Comparison of ENCODE assay signal across 21 mouse cellular contexts in the genomic region with DNA sequence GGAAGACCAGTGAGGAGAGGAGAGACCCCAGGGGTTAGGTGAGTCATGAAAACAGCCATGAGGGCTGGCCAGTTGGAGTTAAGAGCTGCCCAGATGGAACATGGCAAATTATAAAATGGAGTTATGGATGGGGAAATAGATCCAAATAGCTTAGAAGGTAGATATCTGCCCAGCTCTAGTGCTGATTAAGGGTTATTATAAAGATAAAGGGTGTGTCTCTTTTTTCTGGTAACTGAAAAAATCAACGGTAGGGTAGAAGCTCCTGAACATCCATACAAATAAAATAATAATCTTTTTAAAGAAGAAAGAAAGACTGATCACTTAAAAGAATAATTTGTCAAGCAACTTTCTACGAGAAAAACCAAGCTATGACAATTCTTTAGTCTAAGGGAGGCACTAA. TPM values are rescaled to one million over a fixed set of nuclear protein-coding genes. Genes with fewer than 3 reads are reported as not detected.
DNase-seq lines count a peak whose midpoint lies in the region; ATAC-seq and TF ChIP-seq lines count a peak whose summit lies in the region.
"Had no signal": no experiment of that assay in that cellular context is flagged by ENCODE, and none has a peak within 500 bp of the region (broad histone marks: within the 10 kb centered on the region; RNA-seq: fewer than 3 reads in every experiment).

No protein-coding gene starts in this region.

- H3K27me3 ChIP-seq in heart, embryonic 13.5 days (replicated peaks): no peaks in the 10 kb centered on the region
- no peaks in the 10 kb centered on the region for H3K27me3 ChIP-seq in heart, adult 2 months (ENCODE audit: control insufficient read depth, insufficient read depth, low read length)
- H3K27me3 ChIP-seq in midbrain, embryonic 13.5 days: no peaks in the 10 kb centered on the region
- no peaks in the 10 kb centered on the region for H3K27me3 ChIP-seq in midbrain, embryonic 10.5 days (ENCODE audit: low read depth, poor library complexity, severe bottlenecking)
- no peaks in the 10 kb centered on the region for H3K27me3 ChIP-seq in liver, embryonic 12.5 days (replicated peaks)
- no peaks in the 10 kb centered on the region for H3K27me3 ChIP-seq in neural tube, embryonic 15.5 days (replicated peaks)
- H3K27me3 ChIP-seq: CH12.LX; limb, embryonic 13.5 days; lung, embryonic 15.5 days had no signal

- no peak for TF ChIP-seq POLR2A in heart, adult 2 months (IDR thresholded peaks at IDR 0.05; ENCODE audit: insufficient read depth, low read depth, low read length)

- no peak overlapping the region for H3K9ac ChIP-seq in heart, embryonic 13.5 days
- no peak overlapping the region for H3K9ac ChIP-seq in heart, adult 2 months (ENCODE audit: low read depth, low read length)
- H3K9ac ChIP-seq in midbrain, embryonic 13.5 days (replicated peaks): no peak overlapping the region
- peak overlapping the region; percentile 54 for H3K9ac ChIP-seq in liver, embryonic 12.5 days
- no peak overlapping the region for H3K9ac ChIP-seq in neural tube, embryonic 15.5 days (replicated peaks)
- H3K9ac ChIP-seq: forebrain, embryonic 15.5 days; limb, embryonic 13.5 days; lung, embryonic 15.5 days had no signal

- no peak for DNase-seq in heart, adult 2 months
- DNase-seq in midbrain, embryonic 10.5 days (ENCODE audit: low spot score): no peak
- no peak for DNase-seq in cerebellum, postnatal 14 days
- DNase-seq: cerebellum, adult 18-20 months; gastrocnemius, postnatal 36 days; heart, postnatal 14 days; kidney, adult 11 months; lung, postnatal 4 days; thymus, postnatal 25 days had no signal

- no peak for TF ChIP-seq EP300 in heart, adult 2 months (IDR thresholded peaks at IDR 0.05; ENCODE audit: insufficient read depth, low read depth, low read length)

- ATAC-seq in heart, embryonic 13.5 days (ENCODE audit: extremely low read depth, insufficient number of reproducible peaks, low FRiP score, low TSS enrichment): no peak
- no peak for ATAC-seq in midbrain, embryonic 13.5 days
- ATAC-seq in liver, embryonic 12.5 days: no peak
- no peak for ATAC-seq in neural tube, embryonic 15.5 days (ENCODE audit: low FRiP score)

- H3K4me3 ChIP-seq in heart, embryonic 13.5 days: no peak overlapping the region
- H3K4me3 ChIP-seq in heart, adult 2 months: no peak overlapping the region
- no peak overlapping the region for H3K4me3 ChIP-seq in midbrain, embryonic 13.5 days (replicated peaks)
- no peak overlapping the region for H3K4me3 ChIP-seq in midbrain, embryonic 10.5 days
- H3K4me3 ChIP-seq in liver, embryonic 12.5 days: no peak overlapping the region
- no peak overlapping the region for H3K4me3 ChIP-seq in neural tube, embryonic 15.5 days (replicated peaks)
- H3K4me3 ChIP-seq: forebrain, embryonic 15.5 days; limb, embryonic 13.5 days; lung, embryonic 15.5 days had no signal

- WGBS in heart, embryonic 13.5 days: 73% methylated on average over 2 of the region's 2 CpGs
- WGBS in heart, adult 2 months: 51% methylated on average over 2 of the region's 2 CpGs
- WGBS in midbrain, embryonic 13.5 days: 78% methylated on average over 2 of the region's 2 CpGs
- 90% methylated on average over 2 of the region's 2 CpGs for WGBS in midbrain, embryonic 10.5 days
- 58% methylated on average over 2 of the region's 2 CpGs for WGBS in liver, embryonic 12.5 days (ENCODE audit: insufficient replicate concordance)
- WGBS in neural tube, embryonic 15.5 days: 71% methylated on average over 2 of the region's 2 CpGs

- no peak for TF ChIP-seq CTCF in heart, adult 2 months (IDR thresholded peaks at IDR 0.05)

- H3K9me3 ChIP-seq in heart, embryonic 13.5 days: 0 out of 2 replicates have a peak, but pooled peaks cover 3% of the 10 kb centered on the region
- no peaks in the 10 kb centered on the region for H3K9me3 ChIP-seq in midbrain, embryonic 13.5 days
- peaks cover 8% of the 10 kb centered on the region; the same call in 1 of the 2 replicates for H3K9me3 ChIP-seq in midbrain, embryonic 10.5 days (replicated peaks)
- H3K9me3 ChIP-seq in liver, embryonic 12.5 days (replicated peaks): no peaks in the 10 kb centered on the region
- no peaks in the 10 kb centered on the region for H3K9me3 ChIP-seq in neural tube, embryonic 15.5 days (replicated peaks)
- H3K9me3 ChIP-seq: forebrain, embryonic 15.5 days; limb, embryonic 13.5 days; lung, embryonic 15.5 days had no signal

- H3K4me1 ChIP-seq in heart, embryonic 13.5 days: peaks cover 35% of the 10 kb centered on the region
- H3K4me1 ChIP-seq in heart, adult 2 months (ENCODE audit: control insufficient read depth, insufficient read depth, low read length): peaks cover 16% of the 10 kb centered on the region
- H3K4me1 ChIP-seq in midbrain, embryonic 13.5 days (replicated peaks): peaks cover 20% of the 10 kb centered on the region
- peaks cover 14% of the 10 kb centered on the region for H3K4me1 ChIP-seq in midbrain, embryonic 10.5 days
- H3K4me1 ChIP-seq in liver, embryonic 12.5 days: peaks cover 85% of the 10 kb centered on the region
- peaks cover 13% of the 10 kb centered on the region for H3K4me1 ChIP-seq in neural tube, embryonic 15.5 days

- no peaks in the 10 kb centered on the region; the same call in 1 of the 2 replicates for H3K79me2 ChIP-seq in heart, adult 2 months (replicated peaks; ENCODE audit: control insufficient read depth, insufficient read depth, low read length)

- peak overlapping the region; percentile 33; the same call in 1 of the 2 replicates for H3K4me2 ChIP-seq in heart, embryonic 13.5 days
- H3K4me2 ChIP-seq in midbrain, embryonic 13.5 days (replicated peaks): no peak overlapping the region
- H3K4me2 ChIP-seq in liver, embryonic 12.5 days: peak overlapping the region; percentile 22; the same call in 1 of the 2 replicates
- no peak overlapping the region for H3K4me2 ChIP-seq in neural tube, embryonic 15.5 days
- H3K4me2 ChIP-seq: forebrain, embryonic 15.5 days; heart, embryonic 11.5 days; limb, embryonic 13.5 days; lung, embryonic 15.5 days had no signal

- H3K27ac ChIP-seq in heart, embryonic 13.5 days (replicated peaks): no peak overlapping the region; the same call in 1 of the 2 replicates
- no peak overlapping the region; the same call in 1 of the 2 replicates for H3K27ac ChIP-seq in heart, adult 2 months
- H3K27ac ChIP-seq in midbrain, embryonic 13.5 days: peak overlapping the region; percentile 39; the same call in 1 of the 2 replicates
- no peak overlapping the region for H3K27ac ChIP-seq in midbrain, embryonic 10.5 days (replicated peaks)
- H3K27ac ChIP-seq in liver, embryonic 12.5 days: peak overlapping the region; percentile 88
- H3K27ac ChIP-seq in neural tube, embryonic 15.5 days (replicated peaks): 0 out of 2 replicates have a peak overlapping the region, but pooled peaks have one; percentile 45
- H3K27ac ChIP-seq: forebrain, embryonic 15.5 days; limb, embryonic 13.5 days; lung, embryonic 15.5 days had no signal

- peaks cover 8% of the 10 kb centered on the region for H3K36me3 ChIP-seq in heart, embryonic 13.5 days
- peaks cover 28% of the 10 kb centered on the region for H3K36me3 ChIP-seq in heart, adult 2 months (ENCODE audit: control insufficient read depth, insufficient read depth, low read length)
- no peaks in the 10 kb centered on the region for H3K36me3 ChIP-seq in midbrain, embryonic 13.5 days
- peaks cover 18% of the 10 kb centered on the region for H3K36me3 ChIP-seq in midbrain, embryonic 10.5 days
- H3K36me3 ChIP-seq in liver, embryonic 12.5 days: peaks cover 40% of the 10 kb centered on the region
- H3K36me3 ChIP-seq in neural tube, embryonic 15.5 days: no peaks in the 10 kb centered on the region
- H3K36me3 ChIP-seq: forebrain, embryonic 15.5 days; lung, embryonic 15.5 days had no signal

- intact Hi-C loops in heart, adult 2 months (cut with DNase I): no loop called here

RNA-seq across cellular contexts. Expression of gene Gm10300, which starts 49.2 kb away (rescaled TPM):
- 0.08 and 0.13 TPM in 2 replicates for polyA plus RNA-seq in heart, embryonic 13.5 days (2015; fragmentation: Nextera tagmentation; extraction: Ambion mirVana)
- under 1 TPM; 0.11 to 0.13 TPM for total RNA-seq in heart, adult 2 months (2021)
- 0.08 and 0.12 TPM in 2 replicates for polyA plus RNA-seq in heart, adult 2 months (2012; rRNA removed)
- polyA plus RNA-seq in midbrain, embryonic 13.5 days (2015; fragmentation: Nextera tagmentation; extraction: Ambion mirVana): not detected in 2 replicates
- not detected in 2 replicates for polyA plus RNA-seq in midbrain, embryonic 10.5 days (2016; fragmentation: Nextera tagmentation; extraction: Ambion mirVana)
- polyA plus RNA-seq in liver, embryonic 12.5 days (2016; fragmentation: Nextera tagmentation; extraction: Ambion mirVana): 0.42 and 0.45 TPM in 2 replicates
- not detected in 2 replicates for polyA plus RNA-seq in neural tube, embryonic 15.5 days (2015; fragmentation: Nextera tagmentation; extraction: Ambion mirVana)
- total RNA-seq: gastrocnemius, postnatal 36 days; layer of hippocampus, postnatal 14 days had no signal
- polyA plus RNA-seq: embryonic facial prominence, embryonic 11.5 days; forebrain, embryonic 15.5 days; limb, embryonic 13.5 days; neural tube, embryonic 11.5 days had no signal

RNA-seq across cellular contexts. Expression of gene Epb41, which starts 49.9 kb away (rescaled TPM):
- 58.5 and 76.5 TPM in 2 replicates for polyA plus RNA-seq in heart, embryonic 13.5 days (2015; fragmentation: Nextera tagmentation; extraction: Ambion mirVana)
- 100 to 1,000 TPM; 128 to 256 TPM for total RNA-seq in heart, adult 2 months (2021)
- polyA plus RNA-seq in heart, adult 2 months (2012; rRNA removed): 58.7 and 62.5 TPM in 2 replicates
- polyA plus RNA-seq in midbrain, embryonic 13.5 days (2015; fragmentation: Nextera tagmentation; extraction: Ambion mirVana): 120 and 122 TPM in 2 replicates
- 123 and 167 TPM in 2 replicates for polyA plus RNA-seq in midbrain, embryonic 10.5 days (2016; fragmentation: Nextera tagmentation; extraction: Ambion mirVana)
- 177 and 187 TPM in 2 replicates for polyA plus RNA-seq in liver, embryonic 12.5 days (2016; fragmentation: Nextera tagmentation; extraction: Ambion mirVana)
- 48.1 and 51.3 TPM in 2 replicates for polyA plus RNA-seq in neural tube, embryonic 15.5 days (2015; fragmentation: Nextera tagmentation; extraction: Ambion mirVana)

Comparison
In these comparisons a context has a peak if more than half of its experiments do, and no peak if none do; other contexts are left out.
1. H3K27ac ChIP-seq: peak in midbrain, embryonic 13.5 days (single experiment), liver, embryonic 12.5 days (single experiment) and neural tube, embryonic 15.5 days (single experiment); none in heart, embryonic 13.5 days (single experiment), heart, adult 2 months (single experiment) and midbrain, embryonic 10.5 days (single experiment).
2. H3K4me2 ChIP-seq: peak in heart, embryonic 13.5 days (single experiment) and liver, embryonic 12.5 days (single experiment); none in midbrain, embryonic 13.5 days (single experiment) and neural tube, embryonic 15.5 days (single experiment).